Mouse (Mus musculus): ENCODE data around the gene Pmepa1. TPM values are rescaled to one million over a fixed set of nuclear protein-coding genes. Genes with fewer than 3 reads are reported as not detected.

The Pmepa1 gene
- polyA plus RNA-seq (2012; rRNA removed), result 93.7 and 113 TPM in 2 replicates

DNA sequence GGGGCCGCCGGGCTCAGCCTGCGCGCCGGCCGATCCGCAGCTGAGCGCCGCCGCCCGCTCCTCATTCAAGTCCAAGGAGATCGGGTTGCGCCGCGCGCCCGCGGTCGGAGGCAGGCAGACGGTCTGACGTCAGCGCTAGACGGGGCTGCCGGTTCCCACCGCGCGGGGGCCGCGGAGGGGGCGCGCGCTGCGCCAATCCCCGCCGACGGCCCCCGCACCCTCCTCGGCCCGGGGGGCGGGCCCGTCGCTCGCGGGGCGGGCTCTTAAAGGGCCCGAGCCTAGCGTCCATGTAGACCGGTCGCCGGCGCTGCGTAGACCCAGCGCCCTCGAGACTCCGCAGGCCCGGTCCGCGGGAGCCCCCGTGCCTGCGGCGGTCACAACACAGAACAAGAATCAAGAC, at the start of gene Pmepa1:
Pmepa1 (minus strand) TSS at position 125 of the 400 bp plus-strand sequence.
- no peak for DNase-seq (ENCODE audit: low read depth)

DNA sequence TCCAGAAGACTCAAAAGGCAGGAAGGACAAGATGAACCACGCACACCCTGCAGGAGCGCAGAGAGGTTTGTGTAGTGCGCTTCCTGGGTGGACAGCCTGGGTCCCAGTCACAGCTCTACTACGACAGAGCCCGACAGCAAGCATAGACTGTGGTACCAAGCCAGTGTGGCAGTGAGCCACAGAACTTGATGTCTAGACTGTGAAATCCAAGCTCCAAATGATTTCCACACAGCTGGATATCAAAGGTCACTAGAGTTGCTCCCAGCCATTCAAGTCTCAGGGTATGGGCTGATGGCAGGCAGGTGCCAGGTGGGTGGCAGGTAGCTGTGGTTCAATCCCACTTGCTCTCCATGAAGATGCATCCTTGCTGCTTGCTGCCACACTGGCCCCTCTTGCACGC, 45.4 kb upstream of the Pmepa1 start:
- DNase-seq (ENCODE audit: low read depth), result no peak

DNA sequence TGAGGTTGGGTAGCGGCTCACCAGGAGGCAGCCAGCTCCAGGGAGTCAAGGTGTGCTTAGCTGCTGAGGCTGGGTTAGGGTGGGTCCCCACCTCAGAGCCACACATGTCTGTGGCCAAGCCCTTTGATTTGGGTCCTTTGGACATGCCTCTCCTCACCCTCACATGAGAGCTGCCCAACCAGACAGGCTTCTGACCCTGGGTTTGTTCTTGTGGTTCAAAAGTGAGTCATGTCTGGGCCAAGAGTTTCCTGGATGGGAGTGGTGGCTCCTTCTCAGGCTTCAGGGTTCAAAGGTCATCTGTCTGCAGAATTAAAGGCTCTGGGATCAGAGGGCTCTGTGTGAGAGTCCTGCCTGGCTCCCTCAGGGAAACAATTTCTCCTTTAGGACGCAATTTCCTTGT, 44.9 kb upstream of the Pmepa1 start:
- DNase-seq (ENCODE audit: low read depth), result no peak

DNA sequence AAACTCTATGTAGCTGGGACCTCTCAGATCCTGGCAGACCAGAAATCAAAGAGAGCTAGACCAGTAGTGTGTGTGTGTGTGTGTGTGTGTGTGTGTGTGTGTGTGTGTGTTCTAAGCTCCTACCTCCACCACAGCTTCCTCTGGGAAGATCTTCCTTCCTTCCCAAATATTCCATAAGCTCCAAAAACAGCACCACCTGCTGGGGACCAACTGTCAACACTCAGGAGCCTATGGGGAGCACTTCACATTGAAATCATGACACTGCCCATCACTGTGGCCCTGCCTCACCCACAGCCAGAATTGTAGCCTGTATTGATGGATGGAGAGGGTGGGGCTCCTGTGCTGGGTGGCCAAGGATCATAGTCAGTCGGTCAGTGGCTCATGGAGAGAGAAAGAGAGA, 38.0 kb upstream of the Pmepa1 start:
- no peak for DNase-seq (ENCODE audit: low read depth)

DNA sequence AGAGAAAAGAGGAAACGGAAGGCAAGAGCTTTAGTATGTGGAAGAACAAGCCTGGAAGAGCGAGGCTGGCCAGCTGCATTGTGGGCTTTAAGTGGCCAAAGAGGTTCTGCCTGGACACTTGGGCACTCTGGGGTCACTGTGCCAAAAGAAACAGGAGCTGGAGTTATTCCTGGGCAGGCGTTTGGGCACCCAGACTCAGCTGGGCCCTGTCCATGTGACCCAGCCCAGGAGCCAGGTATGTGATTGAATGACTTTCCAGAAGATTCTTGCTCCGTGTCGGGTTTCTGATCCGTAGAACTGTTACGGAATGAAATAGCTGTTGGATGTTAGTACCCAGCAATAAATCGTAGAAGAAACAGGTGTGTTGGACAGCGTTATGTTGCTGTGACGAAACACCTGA, 32.2 kb upstream of the Pmepa1 start:
- DNase-seq (ENCODE audit: low read depth), result peak; percentile 8

DNA sequence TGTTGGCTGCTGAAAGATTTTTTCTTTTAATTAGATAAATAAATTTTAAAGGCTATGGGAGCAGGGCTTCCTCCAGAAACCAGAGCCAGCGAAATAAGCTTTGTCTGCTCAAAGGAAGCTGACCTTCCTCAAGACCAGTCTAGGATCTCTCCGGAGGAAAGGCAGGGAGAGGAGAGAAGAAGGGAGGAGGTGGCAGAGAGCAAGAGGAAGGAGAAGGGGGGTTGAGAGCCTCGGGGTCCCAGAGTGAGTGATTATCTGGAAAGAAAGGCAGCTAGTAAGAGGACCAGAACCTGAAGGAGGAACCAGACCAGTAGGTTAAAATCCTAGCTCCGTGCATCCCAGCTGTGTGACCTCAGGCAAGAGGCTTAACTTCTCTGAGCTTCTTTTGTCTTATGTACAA, 31.7 kb upstream of the Pmepa1 start:
- no peak for DNase-seq (ENCODE audit: low read depth)

DNA sequence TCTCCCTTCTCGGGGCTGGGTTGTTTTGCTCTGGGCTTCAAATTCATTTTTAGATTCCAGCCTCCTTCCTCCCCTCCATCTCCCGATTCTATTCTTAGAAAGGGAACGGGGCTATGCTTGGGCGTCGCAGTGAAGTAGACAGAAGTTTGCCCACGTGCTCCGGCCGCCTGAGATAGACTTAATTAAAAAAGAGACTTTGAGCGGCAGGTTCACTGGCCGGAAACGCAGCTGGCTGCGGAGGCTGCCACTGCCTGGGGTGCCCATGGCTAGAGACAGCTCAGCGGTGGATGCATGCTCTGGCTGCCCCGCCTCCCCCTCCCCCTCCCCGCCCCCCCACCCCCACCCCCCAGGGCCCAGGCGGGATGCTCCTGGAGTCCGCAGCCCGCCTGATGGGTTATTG, 31.2 kb upstream of the Pmepa1 start:
- DNase-seq (ENCODE audit: low read depth), result no peak

DNA sequence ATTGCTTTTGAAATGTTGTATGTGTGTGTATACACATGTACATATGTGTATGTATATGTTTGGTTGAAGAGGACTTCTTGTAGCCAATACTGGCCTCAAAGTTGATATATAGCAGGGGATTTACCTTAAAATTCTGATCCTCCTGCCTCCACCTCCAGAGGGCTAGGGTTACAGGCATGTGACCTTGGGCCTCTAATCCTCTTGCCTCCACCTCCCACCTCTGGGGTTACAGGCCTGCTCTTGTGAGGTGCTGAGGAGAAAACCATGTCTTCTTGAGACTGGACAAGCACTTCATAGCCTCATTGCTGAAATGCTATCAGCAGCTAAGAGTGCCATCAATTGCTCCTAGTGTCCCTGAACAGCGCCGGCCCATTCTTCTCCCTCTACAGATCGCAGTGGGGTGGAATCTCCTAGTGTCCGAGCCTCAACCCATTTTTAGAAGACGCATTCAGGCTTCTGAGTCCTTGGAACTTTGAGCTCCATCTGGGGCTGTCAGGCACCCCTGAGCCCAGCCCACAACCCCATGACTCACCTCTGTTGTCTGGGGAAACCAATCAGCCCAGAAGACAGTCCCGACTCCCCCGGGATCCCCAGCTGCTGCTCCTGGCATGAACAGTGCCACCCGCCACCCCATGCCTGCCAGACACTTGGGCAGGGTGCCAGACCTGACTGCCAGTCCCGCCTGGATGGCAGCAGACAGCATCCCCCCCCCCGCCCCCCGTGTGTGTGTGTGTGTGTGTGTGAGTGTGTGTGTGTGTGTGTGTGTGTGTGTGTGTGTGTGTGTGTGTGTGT, 30.6 kb upstream of the Pmepa1 start:
- DNase-seq (ENCODE audit: low read depth), result no peak

DNA sequence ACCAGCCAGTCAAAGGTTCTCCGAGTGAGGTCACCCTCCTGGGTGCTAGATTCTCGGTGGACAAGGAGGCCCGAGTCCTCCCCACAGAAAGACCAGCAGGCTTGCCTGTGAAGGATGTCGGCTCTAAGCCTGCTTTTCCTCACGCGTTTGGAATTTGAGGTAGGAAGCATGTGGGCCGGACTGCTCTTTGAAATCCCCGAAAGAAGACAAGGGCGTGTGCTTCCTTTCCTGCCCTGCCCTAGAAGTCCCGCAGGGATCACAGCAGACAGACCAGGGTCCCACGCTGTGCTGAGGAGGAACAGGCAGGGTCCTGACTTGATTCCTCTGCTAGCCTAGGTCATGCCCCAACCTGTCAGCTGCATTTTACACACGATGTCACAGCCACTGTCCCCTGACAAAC, 28.7 kb upstream of the Pmepa1 start:
- DNase-seq (ENCODE audit: low read depth), result no peak

DNA sequence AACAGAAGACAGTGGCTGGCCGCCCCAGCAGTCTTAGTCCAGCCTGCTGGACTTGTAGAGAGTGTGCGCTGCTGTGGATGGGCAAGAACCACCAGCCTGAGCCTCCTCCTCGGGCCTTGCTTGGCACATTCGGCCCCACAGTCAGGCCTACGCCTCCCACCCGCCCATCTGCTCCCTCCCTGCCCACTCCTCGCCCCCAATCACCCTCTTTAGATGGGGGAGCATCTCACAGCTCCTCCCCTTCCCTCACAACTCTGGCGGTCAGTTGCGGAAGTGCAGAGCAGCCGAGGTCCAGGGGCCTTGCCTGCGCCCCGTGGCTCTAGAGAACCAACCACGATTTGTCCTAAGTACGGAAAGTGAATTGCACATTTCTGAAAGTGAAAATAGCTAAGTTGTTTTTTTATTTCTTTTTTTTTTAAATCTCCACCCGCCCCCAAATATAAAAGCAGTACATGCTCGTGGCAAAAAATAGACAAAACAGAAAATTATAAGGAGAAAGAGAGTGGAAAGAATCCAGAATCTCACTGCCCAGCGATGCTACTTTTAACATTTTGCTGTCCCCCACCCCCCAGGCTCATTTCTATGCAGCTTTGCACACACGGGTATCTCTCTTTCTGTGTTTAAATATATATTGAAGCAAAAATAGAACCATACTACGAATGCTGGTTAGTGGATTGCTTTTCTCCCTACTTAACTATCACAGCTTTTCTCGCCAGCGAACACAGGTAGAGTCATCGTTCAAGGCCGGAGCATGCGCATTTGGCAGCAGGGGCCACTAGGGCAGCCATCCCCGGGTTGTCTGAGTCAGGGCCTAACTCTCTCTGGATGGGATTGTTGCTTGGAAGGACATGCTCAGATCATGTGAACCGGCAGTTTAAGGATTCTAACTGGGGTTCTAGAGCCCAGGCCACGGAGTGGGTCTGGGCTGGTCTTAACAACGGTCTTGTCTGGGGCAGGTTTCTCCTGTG, 24.6 kb upstream of the Pmepa1 start:
- DNase-seq (ENCODE audit: low read depth), result no peak

DNA sequence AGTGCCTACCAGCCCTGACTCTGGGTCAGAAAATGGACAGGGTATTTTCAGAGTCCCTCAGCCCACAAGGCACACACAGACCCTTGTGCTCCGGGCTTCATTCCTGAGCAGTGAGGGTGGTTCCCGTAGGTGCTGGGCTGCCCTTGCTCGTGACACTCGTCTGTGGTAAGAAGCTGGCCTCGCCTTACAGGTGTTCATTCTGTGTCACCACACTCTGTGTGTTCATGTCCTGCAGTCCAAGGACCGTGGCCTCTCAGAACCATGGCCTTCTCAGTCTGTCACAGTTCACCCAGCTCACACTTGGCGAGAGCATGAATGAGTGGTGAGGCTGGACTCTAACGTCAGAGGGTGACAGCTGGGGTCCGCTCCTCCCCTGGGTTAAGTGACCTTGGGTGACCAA, 20.1 kb upstream of the Pmepa1 start:
- no peak for DNase-seq (ENCODE audit: low read depth)

DNA sequence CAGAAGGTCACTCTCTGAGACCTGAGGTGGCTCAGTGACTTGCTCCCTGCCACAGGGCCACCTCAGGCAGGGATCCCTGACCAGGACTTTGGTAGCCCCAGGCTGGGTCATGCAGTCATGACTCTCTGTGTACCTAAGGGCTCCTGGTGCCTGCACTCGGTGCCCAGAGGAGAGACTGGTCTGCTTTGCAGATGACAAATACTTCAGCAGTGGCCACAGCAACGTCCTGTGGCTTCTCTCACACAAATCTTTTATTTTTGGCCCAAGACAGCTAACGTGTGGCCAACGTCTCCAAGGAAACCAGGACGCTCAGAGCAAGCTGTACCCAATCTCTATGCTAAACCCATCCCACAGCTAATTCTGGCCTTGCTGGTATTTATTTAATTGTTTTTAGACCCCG, 16.7 kb upstream of the Pmepa1 start:
- DNase-seq (ENCODE audit: low read depth), result no peak

DNA sequence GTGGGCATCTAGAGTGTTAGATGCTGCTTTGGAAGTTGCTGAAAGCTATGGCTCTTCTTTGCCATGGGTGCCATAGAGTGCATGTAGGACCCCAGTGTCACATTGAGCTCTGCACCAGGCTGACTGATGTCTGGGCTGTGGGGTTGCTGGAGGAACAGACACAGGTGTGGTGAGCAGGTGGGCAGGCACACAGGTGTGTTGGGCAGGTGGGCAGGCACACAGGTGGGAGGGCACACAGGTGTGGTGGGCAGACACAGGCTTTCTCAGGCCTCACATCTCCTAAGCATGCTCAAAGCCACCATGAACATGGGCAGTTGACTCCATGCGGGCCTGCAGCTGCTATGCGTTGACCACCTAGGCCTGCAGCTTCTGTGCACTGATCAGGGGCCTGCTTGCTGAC, 16.2 kb upstream of the Pmepa1 start:
- DNase-seq (ENCODE audit: low read depth), result no peak

DNA sequence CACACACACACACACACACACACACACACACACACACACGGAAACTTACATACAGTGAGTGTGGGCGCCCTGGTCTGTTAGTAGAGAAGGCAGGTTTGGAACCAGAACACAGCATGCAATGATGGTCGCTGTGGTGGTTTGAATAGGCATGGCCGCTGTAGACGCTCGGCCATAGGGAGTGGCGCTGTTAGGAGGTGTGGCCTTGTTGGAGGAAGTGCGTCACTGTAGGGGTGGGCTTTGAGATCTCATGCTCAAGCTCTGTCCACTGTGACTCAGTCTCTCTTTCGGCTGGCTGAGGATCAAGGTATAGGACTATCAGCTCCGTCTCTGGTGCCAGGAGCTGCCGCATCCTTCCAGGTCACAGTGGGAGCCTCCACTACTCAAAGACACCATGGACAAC, 14.6 kb upstream of the Pmepa1 start:
- DNase-seq (ENCODE audit: low read depth), result no peak

DNA sequence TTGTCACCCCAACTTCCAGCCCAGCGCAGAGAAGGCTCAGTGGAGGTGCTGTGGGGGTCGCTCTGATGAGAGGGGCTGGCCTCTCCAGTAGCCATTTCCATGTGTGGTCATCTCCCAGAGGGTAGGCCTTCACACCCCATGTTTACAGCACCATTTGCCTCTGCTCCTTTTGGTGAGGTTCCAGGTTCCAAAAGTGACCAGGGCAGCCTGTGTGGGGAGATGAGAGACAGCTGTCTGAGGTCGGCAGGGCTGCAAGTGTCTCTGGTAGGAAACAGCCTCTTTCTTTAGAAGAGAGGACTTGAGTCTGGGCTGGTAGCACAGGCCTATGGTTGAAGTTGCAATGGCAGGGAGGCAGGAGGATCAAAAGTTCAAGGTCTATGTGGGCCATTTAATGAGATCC, 13.6 kb upstream of the Pmepa1 start:
- DNase-seq (ENCODE audit: low read depth), result no peak

DNA sequence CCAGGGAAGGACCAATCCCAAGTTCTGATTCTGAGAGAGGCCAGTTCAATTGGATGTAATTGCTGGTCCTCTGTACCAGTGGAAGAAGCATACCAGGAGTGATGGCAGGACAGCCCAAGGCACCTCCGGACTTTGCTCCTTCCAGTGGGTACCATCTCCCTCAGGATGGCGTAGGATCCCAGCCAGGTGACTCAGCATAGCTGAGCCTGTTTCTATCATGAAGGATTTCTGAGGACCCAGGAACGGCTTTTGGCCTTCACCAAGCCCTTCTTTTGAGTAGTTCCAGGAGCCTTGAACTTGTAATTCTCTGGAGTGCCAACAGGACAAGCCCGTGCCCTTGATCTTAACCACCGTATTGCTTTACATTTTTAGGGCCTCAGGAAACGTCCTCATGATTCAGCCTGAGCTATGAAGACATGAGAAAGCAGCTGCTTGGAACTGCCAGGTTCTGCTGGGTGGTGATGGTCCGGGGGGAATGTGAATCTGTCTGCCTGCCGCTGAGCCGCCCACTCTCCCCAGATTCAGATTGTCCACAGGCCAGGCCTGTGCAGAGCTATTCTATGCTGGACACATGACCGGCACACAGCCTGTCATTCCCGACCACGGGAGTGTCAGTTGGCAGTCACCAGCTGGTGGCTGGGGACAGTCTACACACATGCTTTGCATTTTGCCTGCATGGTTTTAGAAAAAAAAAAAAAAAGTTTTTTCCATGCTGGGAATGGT, 9.6 kb upstream of the Pmepa1 start:
- no peak for DNase-seq (ENCODE audit: low read depth)

DNA sequence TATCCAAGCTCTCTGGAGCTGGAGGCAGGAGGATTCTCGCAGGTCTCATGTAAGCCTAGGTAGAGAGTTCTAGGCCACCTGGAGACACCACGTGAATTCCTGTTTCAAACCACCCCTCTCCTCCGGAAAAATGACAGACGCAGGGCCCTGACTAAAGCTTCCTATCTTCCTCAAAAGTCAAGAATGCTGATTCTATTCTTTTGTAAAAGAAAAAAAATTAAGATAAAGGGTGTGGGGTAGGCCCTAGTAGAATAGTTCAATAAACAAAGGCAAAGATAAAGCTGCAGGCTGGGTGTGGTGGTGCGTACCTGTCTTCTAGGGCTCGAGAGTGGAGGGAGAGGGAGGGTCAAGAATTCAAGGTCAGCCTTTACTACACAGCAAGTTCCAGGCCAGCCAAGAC, 8.4 kb upstream of the Pmepa1 start:
- DNase-seq (ENCODE audit: low read depth), result no peak

DNA sequence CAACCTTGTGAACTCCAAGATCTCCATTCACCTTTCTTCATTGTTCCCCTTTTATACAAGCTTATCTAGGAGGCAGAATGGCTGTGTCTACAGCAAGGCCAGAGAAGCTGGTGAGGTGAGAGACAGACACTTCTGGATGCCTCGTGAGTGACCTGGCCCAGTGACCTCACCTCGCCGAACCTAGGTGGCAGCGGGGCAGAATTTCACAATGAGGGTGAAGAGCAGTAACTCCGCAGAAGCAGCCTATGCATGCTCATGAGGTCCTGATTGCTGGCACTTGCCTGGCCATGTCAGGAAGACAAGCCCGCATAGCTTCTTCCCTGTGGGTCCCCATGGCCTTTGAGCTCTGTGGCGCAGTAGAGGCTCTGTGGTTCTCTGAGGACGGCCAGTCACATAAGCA, 5.9 kb upstream of the Pmepa1 start:
- no peak for DNase-seq (ENCODE audit: low read depth)

DNA sequence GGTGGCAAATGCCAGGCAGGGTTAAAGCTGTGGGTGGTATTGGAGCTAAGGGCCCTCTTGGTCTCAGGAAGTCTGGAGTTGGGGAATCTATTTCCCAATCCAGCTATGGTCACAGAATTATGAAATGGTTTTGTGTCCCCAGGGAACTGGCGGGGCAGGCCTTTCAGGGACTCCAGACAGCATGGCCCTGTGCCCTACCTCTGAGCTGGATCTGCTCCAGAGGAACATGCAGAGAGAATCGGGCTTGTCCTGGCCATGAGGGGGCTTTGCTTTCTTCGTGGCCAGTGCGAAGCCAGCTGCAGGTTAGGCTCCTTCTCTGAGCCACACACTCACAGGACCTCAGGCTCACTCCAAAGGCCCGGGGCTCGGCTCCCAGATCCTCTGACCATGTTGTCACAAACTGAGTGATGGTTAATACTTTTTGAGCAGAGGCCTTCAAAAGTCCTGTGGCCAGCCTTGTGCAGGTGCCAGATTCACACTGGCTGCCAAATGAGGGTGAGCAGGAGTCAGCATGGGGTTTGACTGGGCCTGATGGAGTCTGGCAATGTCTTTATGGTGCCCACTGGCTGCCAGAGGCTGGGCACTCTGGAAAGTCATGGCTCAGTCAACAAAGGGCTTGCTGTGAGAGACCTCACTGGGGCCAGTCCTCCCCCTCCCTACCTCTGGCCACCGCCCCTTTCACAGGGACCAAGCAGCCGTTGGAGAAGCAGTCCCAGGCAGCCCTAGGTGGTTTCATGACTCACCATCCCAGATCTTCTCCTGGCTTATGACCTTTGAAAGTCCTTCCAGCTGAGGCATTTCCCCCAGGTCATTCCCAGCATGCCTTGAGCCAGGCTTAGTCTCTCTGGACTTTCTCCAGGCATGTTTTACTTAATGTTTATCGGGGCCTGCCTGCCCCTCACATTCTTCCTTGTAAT, 4.9 kb upstream of the Pmepa1 start:
- DNase-seq (ENCODE audit: low read depth), result no peak

DNA sequence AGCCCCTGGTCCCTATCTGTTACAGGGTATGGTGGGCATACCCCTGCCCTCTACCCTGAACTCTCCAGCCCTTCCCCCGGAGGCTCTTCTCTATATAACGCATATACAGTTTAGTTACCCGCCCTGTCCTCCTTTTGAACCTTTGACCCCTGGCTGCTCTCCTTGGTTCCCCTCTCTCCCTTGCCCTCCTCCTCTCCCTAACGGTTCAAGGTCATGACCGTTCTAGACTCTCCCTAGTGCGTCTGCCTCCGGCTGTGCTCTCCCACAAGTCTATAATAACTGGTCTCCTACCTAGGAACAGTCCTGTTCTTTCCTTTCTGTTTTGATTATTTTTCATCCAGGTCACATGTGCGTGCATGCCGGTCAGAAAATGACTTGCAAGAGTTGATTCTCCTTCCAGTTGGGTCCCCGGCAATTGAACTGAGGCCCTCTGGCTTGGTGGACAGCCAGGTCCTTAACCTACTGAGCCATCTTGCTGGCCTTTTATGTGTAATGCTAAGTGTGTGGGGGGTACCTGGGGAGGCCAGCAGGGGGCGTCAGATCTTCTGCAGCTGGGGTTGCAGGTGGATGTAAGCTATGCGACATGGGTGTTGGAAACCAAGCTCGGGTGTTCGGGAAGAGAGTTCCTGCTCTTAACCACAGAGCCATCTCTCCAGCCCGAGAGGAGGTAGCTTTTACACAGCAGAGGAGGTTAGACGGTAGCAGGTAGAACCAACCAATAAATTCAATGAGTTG, 2.7 kb upstream of the Pmepa1 start:
- DNase-seq (ENCODE audit: low read depth), result no peak

DNA sequence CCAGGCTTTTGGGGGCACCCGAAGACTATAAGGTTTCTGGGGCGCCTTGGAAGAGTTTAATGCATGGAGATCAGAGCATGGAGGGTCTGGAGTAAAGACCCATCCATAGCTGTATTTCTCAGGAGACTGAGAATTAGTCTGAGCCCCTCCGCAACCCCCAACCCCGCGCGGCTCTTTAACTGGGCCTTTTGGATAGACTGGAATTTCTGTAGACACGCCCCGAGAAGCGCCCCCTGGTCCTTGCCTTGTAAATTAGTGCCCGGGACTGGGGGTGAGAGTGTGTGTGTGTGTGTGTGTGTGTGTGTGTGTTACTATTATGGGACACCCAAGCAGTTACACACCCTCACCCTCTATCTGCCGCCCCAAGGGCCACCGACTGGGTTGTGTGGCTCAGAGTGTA, 526 bp upstream of the Pmepa1 start:
- no peak for DNase-seq (ENCODE audit: low read depth)

Data from gonadal fat pad, adult 2 months (tissue).